Mouse (Mus musculus) heart, embryonic 16.5 days (tissue): ENCODE measurements around the gene Wdr93. TPM values are rescaled to one million over a fixed set of nuclear protein-coding genes. Genes with fewer than 3 reads are reported as not detected.

Source experiments
- ATAC-seq: fragments of 200-750 bp; cut with Nextera tagmentation; replicated peaks from 2 replicates; pipeline ENCODE4 v1.8.0; 2017; ENCODE audit warnings: moderate number of reproducible peaks; ENCODE audit not compliant: insufficient read depth, low FRiP score; ENCODE audit errors: extremely low read depth
- H3K27ac ChIP-seq: fragments of 300-500 bp; sonication (generic); 2 replicates; pipeline ENCODE4 v1.5.1; 2014; ENCODE audit warnings: mild to moderate bottlenecking, low read length, control low read depth, moderate library complexity
- H3K27me3 ChIP-seq: fragments of 300-500 bp; sonication (generic); 2 replicates; pipeline ENCODE4 v1.6.1; 2014; ENCODE audit warnings: low read length, mixed read lengths; ENCODE audit not compliant: control insufficient read depth, insufficient read depth
- H3K36me3 ChIP-seq: fragments of 300-500 bp; sonication (generic); 2 replicates; pipeline ENCODE4 v1.6.1; 2014; ENCODE audit not compliant: control insufficient read depth, insufficient read depth
- H3K4me1 ChIP-seq: fragments of 300-500 bp; sonication (generic); 2 replicates; pipeline ENCODE4 v1.6.1; 2014; ENCODE audit warnings: low read length, mixed read lengths; ENCODE audit not compliant: control insufficient read depth, insufficient read depth
- H3K4me2 ChIP-seq: fragments of 300-500 bp; sonication (generic); 2 replicates; pipeline ENCODE4 v1.6.1; 2014; ENCODE audit warnings: low read depth, mild to moderate bottlenecking, control low read depth, low read length
- H3K4me3 ChIP-seq: fragments of 300-500 bp; sonication (generic); 2 replicates; pipeline ENCODE4 v1.5.1; 2014; ENCODE audit warnings: mild to moderate bottlenecking, control low read depth, low read length
- H3K9ac ChIP-seq: fragments of 300-500 bp; sonication (generic); 2 replicates; pipeline ENCODE4 v1.6.1; 2014; ENCODE audit warnings: low read length, control low read depth
- H3K9me3 ChIP-seq: fragments of 300-500 bp; sonication (generic); replicated peaks from 2 replicates; pipeline ENCODE4 v1.6.1; 2016; ENCODE audit warnings: low read length; ENCODE audit not compliant: control insufficient read depth
- WGBS: fragments of 180-500 bp; shearing (Covaris S2); extraction: QIAGEN DNeasy Blood & Tissue Kit; methylation state at CpG from one replicate; pipeline ENCODE4 v1.1.7; 2014; 5-methylcytosine and 5-hydroxymethylcytosine counted together
- polyA plus RNA-seq: library from polyadenylated mRNA; unstranded; fragments of >200 nt; fragmentation: Nextera tagmentation; extraction: Ambion mirVana; gene quantifications from 2 replicates; pipeline ENCODE4 v1.2.1, GENCODE M21; 2015

Wdr93 gene
- polyA plus RNA-seq, result 0.32 and 0.49 TPM in 2 replicates

- peak; percentile 87 for ATAC-seq
- H3K9me3 ChIP-seq, result no peaks in the 10 kb centered on the region
- peak within 1 kb of the TSS; percentile 89 for H3K4me3 ChIP-seq
- WGBS, result 3% methylated on average over 46 of the region's 46 CpGs
- H3K27ac ChIP-seq, result no peak within 1 kb of the TSS
- peak within 1 kb of the TSS; percentile 99 for H3K4me2 ChIP-seq
- peak within 1 kb of the TSS; percentile 79 for H3K9ac ChIP-seq
- H3K4me1 ChIP-seq, result 0 out of 2 replicates have a peak, but pooled peaks cover 2% of the 10 kb centered on the region
- no peaks in the 10 kb centered on the region for H3K27me3 ChIP-seq
- no peaks in the 10 kb centered on the region for H3K36me3 ChIP-seq
These were observed at the start of gene Wdr93, which contains the start of gene Pex11a for GRCm38 (mm10) chr7:79742659-79743536. Gene Wdr93 (plus strand): TSS chr7:79743163. Gene Pex11a (minus strand): TSS chr7:79743131.

GRCm38 (mm10) chr7:79696495-79696894, 46.5 kb upstream of the Wdr93 start:
- Histone ChIP-seq H3K27me3 (no peaks in the 10 kb centered on the region), H3K4me3 (no peak overlapping the region), H3K27ac (no peak overlapping the region), H3K36me3 (peaks cover 44% of the 10 kb centered on the region), H3K9me3 (no peaks in the 10 kb centered on the region), H3K4me2 (no peak overlapping the region), H3K9ac (no peak overlapping the region), H3K4me1 (no peaks in the 10 kb centered on the region)
- 81% methylated on average over 8 of the region's 8 CpGs for WGBS
- no peak for ATAC-seq

- H3K27ac ChIP-seq, result no peak overlapping the region
These were observed 40.2 kb upstream of the Wdr93 start for GRCm38 (mm10) chr7:79702755-79703154.

GRCm38 (mm10) chr7:79705210-79705609, 37.8 kb upstream of the Wdr93 start:
- peaks cover 7% of the 10 kb centered on the region; the same call in 1 of the 2 replicates for H3K4me1 ChIP-seq
- no peak for ATAC-seq
- H3K4me2 ChIP-seq, result no peak overlapping the region
- H3K4me3 ChIP-seq, result no peak overlapping the region
- H3K36me3 ChIP-seq, result no peaks in the 10 kb centered on the region
- H3K9me3 ChIP-seq, result no peaks in the 10 kb centered on the region
- no peak overlapping the region for H3K27ac ChIP-seq
- H3K27me3 ChIP-seq, result peaks cover 8% of the 10 kb centered on the region
- no peak overlapping the region for H3K9ac ChIP-seq
- whole genome bisulfite sequencing, result 64% methylated on average over 5 of the region's 5 CpGs

More at GRCm38 (mm10) chr7:79702755-79703154, 40.2 kb upstream of the Wdr93 start:
- WGBS, result 52% methylated on average over 16 of the region's 16 CpGs
- Histone ChIP-seq H3K4me3 (no peak overlapping the region), H3K4me2 (no peak overlapping the region), H3K9ac (no peak overlapping the region), H3K4me1 (0 out of 2 replicates have a peak, but pooled peaks cover 2% of the 10 kb centered on the region), H3K9me3 (no peaks in the 10 kb centered on the region), H3K36me3 (peaks cover 3% of the 10 kb centered on the region; the same call in 1 of the 2 replicates), H3K27me3 (no peaks in the 10 kb centered on the region)
- ATAC-seq, result no peak

- WGBS, result 2% methylated on average over 55 of the region's 55 CpGs
- Histone ChIP-seq H3K27me3 (peaks cover 22% of the 10 kb centered on the region), H3K9me3 (no peaks in the 10 kb centered on the region), H3K36me3 (no peaks in the 10 kb centered on the region), H3K9ac (peak overlapping the region; percentile 61), H3K4me1 (peaks cover 13% of the 10 kb centered on the region), H3K4me3 (peak overlapping the region; percentile 59), H3K27ac (no peak overlapping the region), H3K4me2 (peak overlapping the region; percentile 78)
- 0 out of 2 replicates have a peak, but pooled peaks have one; percentile 20 for ATAC-seq
These were observed 32.8 kb upstream of the Wdr93 start for GRCm38 (mm10) chr7:79710130-79710607.

GRCm38 (mm10) chr7:79710831-79711230, 32.1 kb upstream of the Wdr93 start:
- Histone ChIP-seq H3K4me2 (peak overlapping the region; percentile 78; the same call in 1 of the 2 replicates), H3K27ac (no peak overlapping the region), H3K4me1 (peaks cover 14% of the 10 kb centered on the region), H3K9me3 (no peaks in the 10 kb centered on the region), H3K4me3 (no peak overlapping the region), H3K9ac (no peak overlapping the region), H3K36me3 (no peaks in the 10 kb centered on the region), H3K27me3 (peaks cover 22% of the 10 kb centered on the region)
- WGBS, result 49% methylated on average over 17 of the region's 17 CpGs
- ATAC-seq, result no peak

- Histone ChIP-seq H3K4me1 (peaks cover 10% of the 10 kb centered on the region), H3K4me3 (peak within 1 kb of the TSS; percentile 62), H3K27ac (no peak within 1 kb of the TSS), H3K4me2 (peak within 1 kb of the TSS; percentile 97), H3K9ac (peak within 1 kb of the TSS; percentile 85), H3K36me3 (no peaks in the 10 kb centered on the region), H3K27me3 (peaks cover 19% of the 10 kb centered on the region), H3K9me3 (no peaks in the 10 kb centered on the region)
- WGBS, result 2% methylated on average over 55 of the region's 55 CpGs
- peak; percentile 90 for ATAC-seq
These were observed 27.6 kb upstream of the Wdr93 start, which contains the start of gene Kif7 for GRCm38 (mm10) chr7:79715187-79715981. Gene Kif7 (minus strand): TSS chr7:79715720.

- under 1% methylated on average over 48 of the region's 48 CpGs for WGBS
- peak; percentile 74 for ATAC-seq
- peak overlapping the region; percentile 57 for H3K27ac ChIP-seq
- peak overlapping the region; percentile 84 for H3K9ac ChIP-seq
- H3K27me3 ChIP-seq, result peaks cover 7% of the 10 kb centered on the region; the same call in 1 of the 2 replicates
- H3K4me2 ChIP-seq, result peak overlapping the region; percentile 97
- H3K4me1 ChIP-seq, result peaks cover 7% of the 10 kb centered on the region; the same call in 1 of the 2 replicates
- H3K36me3 ChIP-seq, result no peaks in the 10 kb centered on the region
- peak overlapping the region; percentile 75 for H3K4me3 ChIP-seq
- H3K9me3 ChIP-seq, result no peaks in the 10 kb centered on the region
These were observed 21.5 kb upstream of the Wdr93 start for GRCm38 (mm10) chr7:79721386-79721977.
